Mouse (Mus musculus) embryonic facial prominence, embryonic 11.5 days (tissue): ENCODE data around the gene Synj1. TPM values are rescaled to one million over a fixed set of nuclear protein-coding genes. Genes with fewer than 3 reads are reported as not detected.

Experiments used
- ATAC-seq: fragments of 200-750 bp; cut with Nextera tagmentation; replicated peaks from 2 replicates; pipeline ENCODE4 v1.8.0; 2017; ENCODE audit warnings: low read depth; ENCODE audit not compliant: insufficient number of reproducible peaks, low FRiP score, low TSS enrichment
- DNase-seq: peaks from one replicate; pipeline ENCODE4 v3.0.0-alpha.2; 2015; ENCODE audit warnings: low spot score
- H3K27ac ChIP-seq: fragments of 300-500 bp; sonication (generic); replicated peaks from 2 replicates; pipeline ENCODE4 v1.5.1; 2014; ENCODE audit warnings: mild to moderate bottlenecking, low read depth, low read length, control low read depth
- H3K27me3 ChIP-seq: fragments of 300-500 bp; sonication (generic); 2 replicates; pipeline ENCODE4 v1.6.1; 2014; ENCODE audit warnings: mild to moderate bottlenecking, low read length, moderate library complexity, mixed read lengths; ENCODE audit not compliant: control insufficient read depth, insufficient read depth
- H3K36me3 ChIP-seq: fragments of 300-500 bp; sonication (generic); replicated peaks from 2 replicates; pipeline ENCODE4 v1.6.1; 2014; ENCODE audit warnings: low read depth, mild to moderate bottlenecking, low read length, moderate library complexity, mixed read lengths; ENCODE audit not compliant: control insufficient read depth, insufficient read depth
- H3K4me1 ChIP-seq: fragments of 300-500 bp; sonication (generic); 2 replicates; pipeline ENCODE4 v1.6.1; 2014; ENCODE audit warnings: low read length, mixed read lengths; ENCODE audit not compliant: control insufficient read depth, insufficient read depth
- H3K4me2 ChIP-seq: fragments of 300-500 bp; sonication (generic); 2 replicates; pipeline ENCODE4 v1.6.1; 2014; ENCODE audit warnings: low read depth, mild to moderate bottlenecking, control low read depth, low read length, moderate library complexity
- H3K4me3 ChIP-seq: fragments of 300-500 bp; sonication (generic); 2 replicates; pipeline ENCODE4 v1.5.1; 2014; ENCODE audit warnings: low read depth, low read length, control low read depth
- H3K9ac ChIP-seq: fragments of 300-500 bp; sonication (generic); replicated peaks from 2 replicates; pipeline ENCODE4 v1.6.1; 2014; ENCODE audit warnings: mild to moderate bottlenecking, control low read depth, low read length
- H3K9me3 ChIP-seq: fragments of 300-500 bp; sonication (generic); replicated peaks from 2 replicates; pipeline ENCODE4 v1.6.1; 2016; ENCODE audit warnings: mild to moderate bottlenecking, low read length, inconsistent platforms, mixed read lengths; ENCODE audit not compliant: control insufficient read depth
- WGBS: fragments of 180-500 bp; shearing (Covaris S2); extraction: QIAGEN DNeasy Blood & Tissue Kit; methylation state at CpG from one replicate; pipeline ENCODE4 v1.1.7; 2014; 5-methylcytosine and 5-hydroxymethylcytosine counted together
- polyA plus RNA-seq: library from polyadenylated mRNA; unstranded; fragments of >200 nt; fragmentation: Nextera tagmentation; extraction: Ambion mirVana; gene quantifications from 2 replicates; pipeline ENCODE4 v1.2.1, GENCODE M21; 2014

Synj1 gene
- polyA plus RNA-seq, 1 experiment from 2014 or later = 12.7 TPM

DNA sequence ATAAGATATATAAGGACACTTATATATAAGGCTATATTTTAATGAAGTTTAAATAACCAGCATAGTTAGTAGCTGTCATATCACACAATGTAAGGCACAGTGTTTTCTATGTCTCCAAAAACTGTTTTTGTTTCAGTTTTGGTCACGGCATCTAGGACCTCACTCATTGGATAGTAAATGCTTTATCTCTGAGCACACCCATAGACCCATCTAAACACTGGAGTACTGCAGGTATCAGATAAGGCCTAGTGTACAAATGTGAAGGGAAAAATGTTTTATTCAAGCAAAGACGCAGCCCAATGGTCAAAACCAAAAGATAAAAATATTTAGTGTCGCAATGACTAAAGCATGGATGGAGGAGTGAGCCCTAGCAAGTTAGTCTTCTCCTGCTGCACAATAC lies 22.4 kb downstream of the Synj1 start:
- Histone ChIP-seq H3K27ac (no peak overlapping the region), H3K4me3 (no peak overlapping the region), H3K9ac (no peak overlapping the region), H3K36me3 (no peaks in the 10 kb centered on the region), H3K27me3 (no peaks in the 10 kb centered on the region), H3K4me1 (no peaks in the 10 kb centered on the region), H3K9me3 (no peaks in the 10 kb centered on the region), H3K4me2 (no peak overlapping the region)
- ATAC-seq (no peak), DNase-seq (no peak)
- WGBS = 93% methylated on average over 3 of the region's 3 CpGs

DNA sequence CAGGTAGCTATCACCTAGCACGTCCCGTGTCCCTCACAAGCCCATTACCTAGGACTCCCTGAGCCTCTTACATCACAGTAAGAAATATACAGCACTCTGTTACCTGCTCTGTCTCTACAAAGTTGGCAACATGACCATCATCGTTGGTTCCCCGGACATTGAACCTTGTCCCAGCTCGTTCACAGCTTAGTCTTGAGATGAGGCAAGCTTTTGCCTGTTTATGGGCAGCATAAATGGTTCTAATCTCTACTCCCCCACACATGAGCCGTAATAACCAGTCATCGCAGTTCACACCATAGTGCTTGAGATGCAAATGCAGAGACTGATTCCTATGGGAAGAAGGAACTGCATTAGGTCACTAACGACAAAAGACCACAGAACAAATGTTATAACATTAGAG lies 23.1 kb downstream of the Synj1 start:
- Histone ChIP-seq H3K9me3 (no peaks in the 10 kb centered on the region), H3K4me3 (no peak overlapping the region), H3K9ac (no peak overlapping the region), H3K36me3 (no peaks in the 10 kb centered on the region), H3K27ac (no peak overlapping the region), H3K4me2 (no peak overlapping the region), H3K27me3 (no peaks in the 10 kb centered on the region), H3K4me1 (no peaks in the 10 kb centered on the region)
- ATAC-seq (no peak), DNase-seq (no peak)
- 88% methylated on average over 8 of the region's 8 CpGs for WGBS

DNA sequence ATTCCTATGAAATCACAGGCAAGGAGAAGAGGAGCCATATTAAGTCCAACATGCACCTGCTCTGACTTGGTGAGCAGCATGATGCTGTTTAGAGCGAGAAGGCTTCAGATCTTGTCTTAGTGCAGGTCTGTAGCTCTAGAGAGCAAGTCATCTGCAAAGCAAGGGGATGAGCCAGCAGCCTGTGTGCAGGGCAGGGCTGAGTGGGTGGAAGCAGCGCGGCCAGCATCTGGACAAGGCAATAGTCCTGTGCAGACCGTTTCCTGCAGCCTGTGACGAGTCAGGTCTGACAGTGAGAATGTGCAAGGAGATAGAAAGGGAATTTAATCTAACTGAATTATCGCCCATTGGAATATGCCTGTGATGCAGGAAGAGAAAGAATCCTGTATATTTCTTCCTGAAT lies 40.1 kb downstream of the Synj1 start:
- H3K36me3 ChIP-seq = no peaks in the 10 kb centered on the region
- H3K9ac ChIP-seq = no peak overlapping the region
- no peak for ATAC-seq
- no peak for DNase-seq
- no peak overlapping the region for H3K4me2 ChIP-seq
- no peaks in the 10 kb centered on the region for H3K4me1 ChIP-seq
- H3K27ac ChIP-seq = no peak overlapping the region
- WGBS = 85% methylated on average over 6 of the region's 6 CpGs
- H3K4me3 ChIP-seq = no peak overlapping the region
- H3K27me3 ChIP-seq = no peaks in the 10 kb centered on the region
- H3K9me3 ChIP-seq = no peaks in the 10 kb centered on the region

DNA sequence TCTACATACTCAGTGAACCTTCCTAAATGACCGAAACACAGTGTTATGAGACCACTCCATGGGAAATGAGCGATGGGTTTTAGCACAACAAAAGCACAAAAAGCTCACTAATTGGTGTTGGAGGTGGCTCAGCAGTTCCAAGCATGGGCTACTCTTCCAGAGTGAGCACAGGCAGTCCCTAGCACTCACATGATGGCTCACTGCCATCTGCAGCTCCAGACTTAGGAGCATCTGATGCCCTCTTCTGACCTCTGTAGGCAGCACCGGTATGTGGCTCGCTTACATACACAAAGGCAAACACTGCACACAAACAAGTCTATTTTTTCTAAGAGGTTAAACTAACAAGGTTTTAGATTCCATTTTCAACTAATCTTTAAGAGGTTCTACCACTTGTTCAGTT lies 44.9 kb downstream of the Synj1 start:
- Histone ChIP-seq H3K4me3 (no peak overlapping the region), H3K27me3 (no peaks in the 10 kb centered on the region), H3K27ac (no peak overlapping the region), H3K9me3 (no peaks in the 10 kb centered on the region), H3K4me1 (no peaks in the 10 kb centered on the region), H3K36me3 (no peaks in the 10 kb centered on the region), H3K4me2 (no peak overlapping the region), H3K9ac (no peak overlapping the region)
- WGBS = 82% methylated on average over 4 of the region's 4 CpGs
- no peak for ATAC-seq
- no peak for DNase-seq

DNA sequence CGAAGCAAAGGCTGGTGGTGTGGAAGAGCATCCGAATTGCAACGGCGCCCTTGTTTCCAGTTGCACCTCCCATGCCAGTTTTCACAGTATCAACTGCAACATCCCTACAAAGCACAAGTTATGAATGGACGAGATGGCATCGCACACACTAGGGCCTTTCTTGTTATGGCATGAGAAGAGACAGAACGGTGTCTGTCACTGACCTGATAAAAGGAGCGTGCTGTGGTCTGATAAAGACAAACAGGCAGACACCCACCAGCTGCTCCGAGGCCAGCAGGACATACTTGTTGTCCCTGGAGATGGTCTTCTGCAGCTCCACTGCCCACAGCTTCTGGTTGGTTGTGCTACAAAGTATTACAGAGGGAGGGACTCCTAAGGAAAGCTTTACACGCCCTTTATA lies 46.8 kb downstream of the Synj1 start:
- no peaks in the 10 kb centered on the region for H3K27me3 ChIP-seq
- DNase-seq = no peak
- no peak overlapping the region for H3K9ac ChIP-seq
- no peak for ATAC-seq
- H3K4me3 ChIP-seq = no peak overlapping the region
- H3K9me3 ChIP-seq = no peaks in the 10 kb centered on the region
- no peak overlapping the region for H3K27ac ChIP-seq
- no peaks in the 10 kb centered on the region for H3K4me1 ChIP-seq
- no peak overlapping the region for H3K4me2 ChIP-seq
- H3K36me3 ChIP-seq = no peaks in the 10 kb centered on the region
- 85% methylated on average over 10 of the region's 10 CpGs for WGBS

DNA sequence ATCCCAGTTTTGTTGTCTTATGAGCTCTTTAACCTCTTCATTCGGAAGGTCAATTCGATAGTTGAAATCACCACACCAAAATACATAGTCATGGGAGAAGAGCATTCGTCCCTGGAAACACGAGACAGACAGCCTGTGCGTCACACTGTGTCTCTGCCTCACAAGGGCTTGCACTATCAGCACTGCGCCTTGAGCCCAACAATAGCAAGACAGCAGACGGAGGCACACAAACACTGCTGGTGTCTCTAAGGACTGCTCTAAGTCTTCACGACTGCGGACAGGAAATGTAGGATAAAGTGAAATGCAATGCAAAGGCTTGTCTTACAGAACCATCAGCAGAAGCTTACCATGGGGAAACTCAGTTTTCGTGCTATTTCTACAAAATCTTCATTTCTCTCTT lies 47.2 kb downstream of the Synj1 start:
- 81% methylated on average over 10 of the region's 10 CpGs for WGBS
- DNase-seq = no peak
- H3K9ac ChIP-seq = no peak overlapping the region

DNA sequence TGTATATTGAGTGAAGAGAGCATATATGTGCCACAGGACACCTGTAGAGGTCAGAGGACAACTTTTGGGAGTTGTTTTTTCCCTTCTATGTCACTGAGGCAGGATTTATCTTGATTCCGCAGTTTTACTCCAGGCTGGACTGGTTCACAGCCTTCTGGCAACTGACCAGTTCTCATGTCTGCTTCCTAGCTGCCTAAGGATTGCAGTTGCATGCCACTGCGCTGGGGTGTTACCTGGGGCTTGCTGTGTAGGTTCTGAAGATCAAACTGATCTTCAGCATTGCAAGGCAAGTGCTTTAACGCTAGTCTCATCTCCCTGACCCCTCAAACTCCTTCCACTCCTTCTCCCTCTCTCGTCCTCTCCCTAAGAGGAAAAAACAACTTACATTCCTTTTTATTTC lies 47.9 kb downstream of the Synj1 start:
- no peak overlapping the region for H3K9ac ChIP-seq
- no peak overlapping the region for H3K4me2 ChIP-seq
- DNase-seq = no peak
- H3K27me3 ChIP-seq = no peaks in the 10 kb centered on the region
- no peaks in the 10 kb centered on the region for H3K36me3 ChIP-seq
- no peak for ATAC-seq
- no peak overlapping the region for H3K27ac ChIP-seq
- no peak overlapping the region for H3K4me3 ChIP-seq
- 83% methylated on average over 4 of the region's 4 CpGs for WGBS
- H3K4me1 ChIP-seq = no peaks in the 10 kb centered on the region
- no peaks in the 10 kb centered on the region for H3K9me3 ChIP-seq

More for the DNA sequence above, 47.2 kb downstream of the Synj1 start:
- Histone ChIP-seq H3K27ac (no peak overlapping the region), H3K4me2 (no peak overlapping the region), H3K36me3 (no peaks in the 10 kb centered on the region), H3K4me1 (no peaks in the 10 kb centered on the region), H3K4me3 (no peak overlapping the region), H3K9me3 (no peaks in the 10 kb centered on the region), H3K27me3 (no peaks in the 10 kb centered on the region)
- no peak for ATAC-seq

DNA sequence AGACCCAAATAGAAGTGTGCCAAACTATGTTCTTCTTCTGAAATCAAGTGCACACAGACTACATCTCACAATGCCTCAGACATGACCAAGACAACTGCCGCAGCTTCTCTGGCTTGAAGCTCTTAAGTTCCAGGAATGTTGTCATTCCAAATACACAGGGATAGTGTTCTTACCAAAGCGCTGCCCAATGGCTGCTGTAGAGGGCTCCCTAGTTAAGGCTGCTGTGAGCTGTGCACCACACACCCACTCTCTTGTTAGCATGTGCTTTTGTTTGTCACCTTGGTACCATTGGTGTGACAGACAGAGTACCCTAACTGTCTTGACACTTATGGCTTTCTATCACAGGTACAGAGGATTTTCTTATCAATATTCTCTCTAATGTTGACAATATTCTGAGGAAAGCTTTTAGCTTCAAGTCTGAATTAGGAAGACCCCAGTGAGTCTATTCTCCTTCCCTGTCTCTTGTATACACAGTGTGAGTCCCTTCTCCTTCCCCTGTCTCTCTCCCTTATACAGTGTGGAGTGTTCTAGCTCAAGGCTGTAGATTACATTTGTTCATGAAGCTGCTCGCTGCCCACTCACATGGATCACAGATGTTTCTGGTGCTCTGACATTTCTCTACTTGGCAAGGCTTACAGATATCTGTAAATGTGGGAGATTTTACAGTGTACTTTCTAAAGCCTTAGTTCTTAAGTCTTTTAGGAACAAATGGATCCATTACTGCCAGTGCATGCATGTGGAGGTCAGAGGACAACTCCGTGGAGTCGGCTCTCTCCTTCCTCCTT lies 52.6 kb downstream of the Synj1 start:
- no peaks in the 10 kb centered on the region for H3K9me3 ChIP-seq
- ATAC-seq = no peak
- 78% methylated on average over 5 of the region's 5 CpGs for WGBS

More for the DNA sequence above, 52.6 kb downstream of the Synj1 start:
- no peak for DNase-seq
- no peak overlapping the region for H3K4me2 ChIP-seq
- H3K27ac ChIP-seq = no peak overlapping the region
- H3K9ac ChIP-seq = no peak overlapping the region
- H3K4me1 ChIP-seq = no peaks in the 10 kb centered on the region
- no peaks in the 10 kb centered on the region for H3K27me3 ChIP-seq
- H3K36me3 ChIP-seq = no peaks in the 10 kb centered on the region
- no peak overlapping the region for H3K4me3 ChIP-seq
